Mouse (Mus musculus): Measurements from ENCODE around the gene Tecpr2. TPM values are rescaled to one million over a fixed set of nuclear protein-coding genes. Genes with fewer than 3 reads are reported as not detected.

Gene Tecpr2
- polyA plus RNA-seq, 1 experiment from 2014 or later = 7.6 TPM

GRCm38 (mm10) chr12:110920254-110920653 lies 31.2 kb downstream of the Tecpr2 start:
- H3K27me3 ChIP-seq (ENCODE audit: control insufficient read depth, insufficient read depth, low read length) = no peaks in the 10 kb centered on the region
- no peak overlapping the region for H3K4me3 ChIP-seq (replicated peaks; ENCODE audit: low read depth, low read length)
- ATAC-seq (ENCODE audit: low FRiP score, low TSS enrichment) (no peak), DNase-seq (no peak)
- H3K4me2 ChIP-seq (ENCODE audit: low read length) = no peak overlapping the region
- H3K9me3 ChIP-seq (ENCODE audit: control insufficient read depth, low read length) = no peaks in the 10 kb centered on the region
- H3K36me3 ChIP-seq (ENCODE audit: control insufficient read depth, insufficient read depth, low read length) = peaks cover 33% of the 10 kb centered on the region
- no peak overlapping the region for H3K9ac ChIP-seq (replicated peaks; ENCODE audit: low read length)
- no peak overlapping the region for H3K27ac ChIP-seq (replicated peaks; ENCODE audit: low read depth, low read length)
- WGBS = 87% methylated on average over 4 of the region's 4 CpGs
- no peaks in the 10 kb centered on the region for H3K4me1 ChIP-seq (ENCODE audit: control insufficient read depth, insufficient read depth, low read length)

- 89% methylated on average over 5 of the region's 5 CpGs for WGBS
- no peak overlapping the region for H3K4me2 ChIP-seq (ENCODE audit: low read length)
Observed at GRCm38 (mm10) chr12:110921572-110921971, 32.5 kb downstream of the Tecpr2 start.

GRCm38 (mm10) chr12:110932820-110933219 lies 43.8 kb downstream of the Tecpr2 start:
- ATAC-seq (ENCODE audit: low FRiP score, low TSS enrichment) (no peak), DNase-seq (no peak)
- Histone ChIP-seq H3K4me3 (replicated peaks; ENCODE audit: low read depth, low read length) (no peak overlapping the region), H3K27me3 (ENCODE audit: control insufficient read depth, insufficient read depth, low read length) (no peaks in the 10 kb centered on the region), H3K36me3 (ENCODE audit: control insufficient read depth, insufficient read depth, low read length) (peaks cover 55% of the 10 kb centered on the region), H3K27ac (replicated peaks; ENCODE audit: low read depth, low read length) (no peak overlapping the region), H3K4me1 (ENCODE audit: control insufficient read depth, insufficient read depth, low read length) (no peaks in the 10 kb centered on the region), H3K4me2 (ENCODE audit: low read length) (no peak overlapping the region), H3K9ac (replicated peaks; ENCODE audit: low read length) (no peak overlapping the region), H3K9me3 (ENCODE audit: control insufficient read depth, low read length) (no peaks in the 10 kb centered on the region)
- WGBS = 82% methylated on average over 5 of the region's 5 CpGs

More at GRCm38 (mm10) chr12:110921572-110921971, 32.5 kb downstream of the Tecpr2 start:
- Histone ChIP-seq H3K36me3 (ENCODE audit: control insufficient read depth, insufficient read depth, low read length) (peaks cover 33% of the 10 kb centered on the region), H3K4me1 (ENCODE audit: control insufficient read depth, insufficient read depth, low read length) (no peaks in the 10 kb centered on the region), H3K4me3 (replicated peaks; ENCODE audit: low read depth, low read length) (no peak overlapping the region), H3K27ac (replicated peaks; ENCODE audit: low read depth, low read length) (no peak overlapping the region), H3K27me3 (ENCODE audit: control insufficient read depth, insufficient read depth, low read length) (no peaks in the 10 kb centered on the region), H3K9ac (replicated peaks; ENCODE audit: low read length) (no peak overlapping the region), H3K9me3 (ENCODE audit: control insufficient read depth, low read length) (no peaks in the 10 kb centered on the region)
- no peak for ATAC-seq (ENCODE audit: low FRiP score, low TSS enrichment)
- no peak for DNase-seq

- no peaks in the 10 kb centered on the region for H3K4me1 ChIP-seq (ENCODE audit: control insufficient read depth, insufficient read depth, low read length)
- DNase-seq = peak; percentile 89
- no peak overlapping the region for H3K27ac ChIP-seq (replicated peaks; ENCODE audit: low read depth, low read length)
- H3K9ac ChIP-seq (replicated peaks; ENCODE audit: low read length) = no peak overlapping the region
- peaks cover 53% of the 10 kb centered on the region for H3K36me3 ChIP-seq (ENCODE audit: control insufficient read depth, insufficient read depth, low read length)
- ATAC-seq (ENCODE audit: low FRiP score, low TSS enrichment) = peak; percentile 14; the same call in 1 of the 2 replicates
- no peak overlapping the region for H3K4me2 ChIP-seq (ENCODE audit: low read length)
- H3K9me3 ChIP-seq (ENCODE audit: control insufficient read depth, low read length) = no peaks in the 10 kb centered on the region
- no peaks in the 10 kb centered on the region for H3K27me3 ChIP-seq (ENCODE audit: control insufficient read depth, insufficient read depth, low read length)
- no peak overlapping the region for H3K4me3 ChIP-seq (replicated peaks; ENCODE audit: low read depth, low read length)
- WGBS = 62% methylated on average over 9 of the region's 9 CpGs
Observed at GRCm38 (mm10) chr12:110935983-110936620, 47.0 kb downstream of the Tecpr2 start.

GRCm38 (mm10) chr12:110937496-110937895 lies 48.4 kb downstream of the Tecpr2 start:
- Histone ChIP-seq H3K36me3 (ENCODE audit: control insufficient read depth, insufficient read depth, low read length) (peaks cover 51% of the 10 kb centered on the region), H3K4me1 (ENCODE audit: control insufficient read depth, insufficient read depth, low read length) (no peaks in the 10 kb centered on the region), H3K4me3 (replicated peaks; ENCODE audit: low read depth, low read length) (no peak overlapping the region), H3K27me3 (ENCODE audit: control insufficient read depth, insufficient read depth, low read length) (no peaks in the 10 kb centered on the region), H3K9ac (replicated peaks; ENCODE audit: low read length) (no peak overlapping the region), H3K27ac (replicated peaks; ENCODE audit: low read depth, low read length) (no peak overlapping the region), H3K4me2 (ENCODE audit: low read length) (no peak overlapping the region), H3K9me3 (ENCODE audit: control insufficient read depth, low read length) (no peaks in the 10 kb centered on the region)
- 95% methylated on average over 5 of the region's 5 CpGs for WGBS
- DNase-seq (no peak), ATAC-seq (ENCODE audit: low FRiP score, low TSS enrichment) (no peak)

- Histone ChIP-seq H3K4me1 (ENCODE audit: control insufficient read depth, insufficient read depth, low read length) (no peaks in the 10 kb centered on the region), H3K4me3 (replicated peaks; ENCODE audit: low read depth, low read length) (no peak overlapping the region), H3K36me3 (ENCODE audit: control insufficient read depth, insufficient read depth, low read length) (peaks cover 49% of the 10 kb centered on the region)
Observed at GRCm38 (mm10) chr12:110939385-110939784, 50.3 kb downstream of the Tecpr2 start.

GRCm38 (mm10) chr12:110940869-110941268 lies 51.8 kb downstream of the Tecpr2 start:
- no peaks in the 10 kb centered on the region for H3K27me3 ChIP-seq (ENCODE audit: control insufficient read depth, insufficient read depth, low read length)
- H3K9ac ChIP-seq (replicated peaks; ENCODE audit: low read length) = no peak overlapping the region
- WGBS = 93% methylated on average over 3 of the region's 3 CpGs
- H3K4me2 ChIP-seq (ENCODE audit: low read length) = no peak overlapping the region
- DNase-seq (no peak), ATAC-seq (ENCODE audit: low FRiP score, low TSS enrichment) (no peak)
- H3K27ac ChIP-seq (replicated peaks; ENCODE audit: low read depth, low read length) = no peak overlapping the region
- no peaks in the 10 kb centered on the region for H3K4me1 ChIP-seq (ENCODE audit: control insufficient read depth, insufficient read depth, low read length)
- H3K9me3 ChIP-seq (ENCODE audit: control insufficient read depth, low read length) = no peaks in the 10 kb centered on the region
- no peak overlapping the region for H3K4me3 ChIP-seq (replicated peaks; ENCODE audit: low read depth, low read length)
- H3K36me3 ChIP-seq (ENCODE audit: control insufficient read depth, insufficient read depth, low read length) = peaks cover 58% of the 10 kb centered on the region

More at GRCm38 (mm10) chr12:110939385-110939784, 50.3 kb downstream of the Tecpr2 start:
- Histone ChIP-seq H3K27ac (replicated peaks; ENCODE audit: low read depth, low read length) (no peak overlapping the region), H3K9ac (replicated peaks; ENCODE audit: low read length) (no peak overlapping the region), H3K27me3 (ENCODE audit: control insufficient read depth, insufficient read depth, low read length) (no peaks in the 10 kb centered on the region), H3K4me2 (ENCODE audit: low read length) (no peak overlapping the region), H3K9me3 (ENCODE audit: control insufficient read depth, low read length) (no peaks in the 10 kb centered on the region)
- no peak for ATAC-seq (ENCODE audit: low FRiP score, low TSS enrichment)
- no peak for DNase-seq
- 96% methylated on average over 5 of the region's 5 CpGs for WGBS

GRCm38 (mm10) chr12:110946216-110946615 lies 57.2 kb downstream of the Tecpr2 start:
- no peak overlapping the region for H3K9ac ChIP-seq (replicated peaks; ENCODE audit: low read length)
- no peaks in the 10 kb centered on the region for H3K4me1 ChIP-seq (ENCODE audit: control insufficient read depth, insufficient read depth, low read length)
- WGBS = 84% methylated on average over 7 of the region's 7 CpGs
- H3K27ac ChIP-seq (replicated peaks; ENCODE audit: low read depth, low read length) = no peak overlapping the region
- no peak overlapping the region for H3K4me3 ChIP-seq (replicated peaks; ENCODE audit: low read depth, low read length)
- no peak for DNase-seq
- ATAC-seq (ENCODE audit: low FRiP score, low TSS enrichment) = no peak
- no peak overlapping the region for H3K4me2 ChIP-seq (ENCODE audit: low read length)
- peaks cover 76% of the 10 kb centered on the region for H3K36me3 ChIP-seq (ENCODE audit: control insufficient read depth, insufficient read depth, low read length)
- no peaks in the 10 kb centered on the region for H3K27me3 ChIP-seq (ENCODE audit: control insufficient read depth, insufficient read depth, low read length)
- no peaks in the 10 kb centered on the region for H3K9me3 ChIP-seq (ENCODE audit: control insufficient read depth, low read length)
